Mouse (Mus musculus) adrenal gland, postnatal 36 days (tissue): ENCODE data around the gene Olfr229. TPM values are rescaled to one million over a fixed set of nuclear protein-coding genes. Genes with fewer than 3 reads are reported as not detected.
"Not testable (repeated sequence)": the region's sequence is repeated elsewhere in the genome, so short reads cannot be mapped to it uniquely, and the experiment has no call there.

Experiments used
- DNase-seq, 2 experiments: peaks; one replicate each; pipeline ENCODE4 v3.0.0; 2021; ENCODE audit warnings: mixed read lengths in 1 of 2
- long read RNA-seq, 2 experiments: library from polyadenylated mRNA; stranded (forward); transcript quantifications; one replicate each; pipeline ENCODE4 v2.0.0; 2021; ENCODE audit warnings: borderline sequencing depth in 2 of 2
- total RNA-seq, 2 experiments: library from RNA; stranded (reverse); gene quantifications; 2 replicates each; pipeline ENCODE4 v1.2.3; 2021

The Olfr229 gene
- not detected for total RNA-seq
- long read RNA-seq, experiment 1: 0 reads
- long read RNA-seq, experiment 2: 0 reads

DNA sequence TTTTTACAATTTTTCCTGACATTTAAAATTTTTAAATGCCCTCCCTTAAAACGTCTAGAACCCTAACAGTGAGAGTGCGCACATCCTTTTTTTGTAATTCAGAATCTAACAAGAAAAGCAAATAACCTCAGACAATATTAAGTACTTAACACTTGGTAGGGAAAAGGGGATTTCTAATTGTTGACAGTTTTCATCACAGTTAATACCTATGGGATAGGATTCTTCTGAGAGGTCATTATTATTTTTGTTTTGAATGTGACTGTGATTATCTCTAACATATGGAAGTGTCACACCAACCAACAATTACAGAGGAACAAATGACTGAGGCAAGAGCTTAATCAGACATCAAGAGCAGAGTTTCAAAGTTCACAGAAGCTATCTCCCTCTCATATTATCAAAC lies at the start of gene Olfr229:
Gene Olfr229 (plus strand): TSS at position 301 of the 400 bp plus-strand sequence.
- no peak for DNase-seq

DNA sequence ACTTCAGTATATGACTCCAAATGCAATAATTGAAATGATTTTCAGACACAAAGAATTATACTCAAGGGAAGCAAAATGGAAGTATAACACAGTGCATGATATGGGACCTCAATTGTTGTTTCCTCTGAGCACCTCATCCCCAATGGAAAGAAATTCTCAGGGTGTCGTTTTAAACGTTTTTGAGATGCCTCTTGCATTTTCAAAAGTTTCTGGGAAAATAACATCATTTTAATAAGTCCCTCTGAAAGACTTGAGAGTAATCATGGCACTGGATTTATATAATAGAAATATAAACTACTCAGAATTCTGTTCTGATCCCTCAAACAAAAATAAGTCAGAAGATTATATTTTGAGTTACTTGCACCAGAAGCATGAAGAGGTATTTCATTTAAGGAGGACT lies 41.0 kb upstream of the Olfr229 start, which contains the start of gene Olfr972:
Gene Olfr972 (plus strand): TSS at position 301 of the 400 bp plus-strand sequence.
- no peak for DNase-seq

DNA sequence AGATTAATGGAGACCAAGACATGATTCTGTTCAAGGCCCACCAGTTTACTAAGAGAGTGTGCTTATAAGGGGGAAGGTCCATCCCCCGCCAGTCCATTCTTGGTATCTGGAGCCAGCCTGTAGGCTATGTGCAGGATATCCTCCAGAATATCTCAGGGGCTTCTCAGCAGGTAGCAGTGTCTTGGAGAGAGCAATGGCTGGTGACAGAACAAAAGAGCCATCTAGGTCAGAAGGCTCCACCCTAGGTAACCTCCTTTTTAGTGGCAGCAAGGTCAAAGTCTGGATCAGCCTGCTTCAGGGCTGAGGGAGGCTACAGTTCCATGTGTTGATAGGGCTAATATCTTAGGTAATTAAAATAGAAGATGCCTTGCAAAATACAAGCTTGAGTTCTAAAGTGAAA lies 35.1 kb upstream of the Olfr229 start:
- DNase-seq: not testable (repeated sequence)

DNA sequence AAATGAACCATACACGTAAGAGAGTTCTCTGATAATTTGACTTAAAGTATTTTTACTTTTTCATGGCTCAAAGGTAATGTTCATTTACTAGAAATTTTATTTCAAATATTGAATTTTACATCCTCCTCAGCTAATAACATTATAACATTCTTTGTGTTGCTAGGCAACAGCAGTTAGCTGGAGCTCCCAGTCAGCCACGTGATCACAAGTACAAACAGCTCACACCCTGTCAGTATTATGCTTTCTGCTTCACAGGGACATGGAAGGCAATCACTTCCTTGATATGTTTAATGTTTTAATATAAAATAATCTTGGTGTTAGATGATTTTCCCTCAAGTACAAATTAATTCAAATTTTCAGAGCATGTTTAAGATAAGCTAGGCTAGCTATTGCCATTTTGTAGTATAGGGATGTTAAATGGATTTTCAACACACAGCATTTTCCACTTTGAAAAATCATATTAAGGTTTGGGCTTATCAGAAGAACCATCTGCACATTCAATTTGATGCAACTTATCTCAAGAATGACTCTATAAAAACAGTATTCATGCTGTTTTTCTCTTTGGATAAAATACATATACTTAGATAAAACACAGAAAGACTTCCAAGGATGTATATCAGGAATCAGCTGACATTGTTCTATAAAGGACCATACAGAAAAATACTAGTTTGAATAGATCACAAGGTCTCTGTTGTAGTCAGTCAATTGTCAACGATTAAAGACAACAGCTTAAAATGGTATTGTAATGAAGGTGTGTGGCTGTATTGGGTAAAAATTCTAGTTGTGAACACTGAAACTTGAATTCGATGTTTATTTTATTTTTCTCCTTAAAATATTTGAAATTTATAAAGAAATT lies 29.4 kb upstream of the Olfr229 start:
- DNase-seq: not testable (repeated sequence)

DNA sequence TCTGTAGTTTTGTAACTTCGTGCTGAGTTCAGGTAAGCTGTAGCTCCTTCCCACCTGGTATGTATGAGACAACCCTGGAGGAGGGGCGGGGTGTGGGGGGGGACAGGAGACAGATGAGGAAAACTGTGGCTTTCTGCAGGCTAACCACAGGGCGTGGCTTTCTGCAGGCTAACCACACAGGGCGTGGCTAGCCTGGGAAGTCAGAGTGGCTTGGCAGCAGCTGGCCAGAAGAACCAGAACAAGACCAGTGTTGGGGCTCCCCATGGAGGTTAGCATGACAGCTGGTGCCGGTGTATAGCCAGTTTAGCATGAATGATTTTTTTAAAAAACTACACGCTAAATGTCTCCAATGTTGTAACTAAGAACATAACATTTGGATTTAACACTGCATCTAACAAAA lies 2.0 kb upstream of the Olfr229 start:
- no peak for DNase-seq

DNA sequence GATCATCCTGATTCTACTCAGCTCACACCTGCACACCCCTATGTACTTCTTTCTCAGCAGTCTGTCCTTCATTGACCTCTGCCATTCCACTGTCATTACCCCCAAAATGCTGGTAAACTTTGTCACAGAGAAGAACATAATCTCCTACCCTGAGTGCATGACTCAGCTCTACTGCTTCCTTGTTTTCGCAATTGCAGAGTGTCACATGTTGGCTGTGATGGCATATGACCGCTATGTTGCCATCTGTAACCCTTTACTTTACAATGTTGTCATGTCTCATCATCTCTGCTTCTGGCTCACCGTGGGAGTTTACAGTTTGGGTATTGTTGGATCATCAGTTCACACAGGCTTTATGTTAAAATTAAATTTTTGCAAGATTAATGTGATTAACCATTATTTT lies 2.8 kb downstream of the Olfr229 start:
- no peak for DNase-seq

DNA sequence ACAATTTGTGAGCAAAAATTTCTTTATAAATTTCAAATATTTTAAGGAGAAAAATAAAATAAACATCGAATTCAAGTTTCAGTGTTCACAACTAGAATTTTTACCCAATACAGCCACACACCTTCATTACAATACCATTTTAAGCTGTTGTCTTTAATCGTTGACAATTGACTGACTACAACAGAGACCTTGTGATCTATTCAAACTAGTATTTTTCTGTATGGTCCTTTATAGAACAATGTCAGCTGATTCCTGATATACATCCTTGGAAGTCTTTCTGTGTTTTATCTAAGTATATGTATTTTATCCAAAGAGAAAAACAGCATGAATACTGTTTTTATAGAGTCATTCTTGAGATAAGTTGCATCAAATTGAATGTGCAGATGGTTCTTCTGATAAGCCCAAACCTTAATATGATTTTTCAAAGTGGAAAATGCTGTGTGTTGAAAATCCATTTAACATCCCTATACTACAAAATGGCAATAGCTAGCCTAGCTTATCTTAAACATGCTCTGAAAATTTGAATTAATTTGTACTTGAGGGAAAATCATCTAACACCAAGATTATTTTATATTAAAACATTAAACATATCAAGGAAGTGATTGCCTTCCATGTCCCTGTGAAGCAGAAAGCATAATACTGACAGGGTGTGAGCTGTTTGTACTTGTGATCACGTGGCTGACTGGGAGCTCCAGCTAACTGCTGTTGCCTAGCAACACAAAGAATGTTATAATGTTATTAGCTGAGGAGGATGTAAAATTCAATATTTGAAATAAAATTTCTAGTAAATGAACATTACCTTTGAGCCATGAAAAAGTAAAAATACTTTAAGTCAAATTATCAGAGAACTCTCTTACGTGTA lies 21.1 kb downstream of the Olfr229 start:
- DNase-seq: not testable (repeated sequence)

DNA sequence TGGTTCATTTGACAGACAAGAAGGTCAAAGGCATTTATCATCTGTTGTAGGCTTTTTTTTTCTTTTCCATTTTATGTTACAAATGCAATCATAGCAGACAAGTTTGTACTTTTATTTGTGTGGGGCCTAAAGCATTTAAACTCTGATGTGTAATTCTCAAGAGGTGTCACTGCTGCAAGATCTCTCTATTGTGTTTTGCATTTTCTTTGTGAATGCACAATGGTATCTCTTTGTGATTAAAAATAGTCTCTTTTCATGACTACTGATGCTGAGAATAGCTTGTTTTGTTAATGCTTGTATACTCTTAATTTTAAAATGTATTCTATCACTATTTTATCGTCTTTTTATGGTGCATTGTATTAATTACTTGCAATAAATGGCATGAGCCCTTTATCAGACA lies 21.7 kb downstream of the Olfr229 start:
- not testable (repeated sequence) for DNase-seq

DNA sequence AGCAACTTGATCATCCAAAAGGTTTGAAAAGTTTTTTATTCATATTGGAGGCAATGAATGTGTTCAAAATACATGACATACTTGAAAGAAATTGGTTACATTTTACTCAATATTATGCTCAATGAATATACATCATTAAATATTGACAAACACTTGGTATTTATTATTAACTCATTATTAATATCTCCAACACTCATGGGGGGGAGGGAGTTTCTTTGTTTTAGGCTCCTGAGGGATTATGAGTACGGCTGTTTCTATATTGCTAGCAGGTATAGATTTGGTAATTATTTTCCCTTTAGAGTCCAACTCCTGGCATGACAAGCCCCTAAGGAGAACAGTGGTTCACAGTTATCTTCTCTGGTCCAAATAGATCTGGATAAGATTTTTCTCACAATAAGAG lies 30.1 kb downstream of the Olfr229 start, which contains the start of gene Olfr974:
Gene Olfr974 (plus strand): TSS at position 301 of the 400 bp plus-strand sequence.
- DNase-seq: no peak

DNA sequence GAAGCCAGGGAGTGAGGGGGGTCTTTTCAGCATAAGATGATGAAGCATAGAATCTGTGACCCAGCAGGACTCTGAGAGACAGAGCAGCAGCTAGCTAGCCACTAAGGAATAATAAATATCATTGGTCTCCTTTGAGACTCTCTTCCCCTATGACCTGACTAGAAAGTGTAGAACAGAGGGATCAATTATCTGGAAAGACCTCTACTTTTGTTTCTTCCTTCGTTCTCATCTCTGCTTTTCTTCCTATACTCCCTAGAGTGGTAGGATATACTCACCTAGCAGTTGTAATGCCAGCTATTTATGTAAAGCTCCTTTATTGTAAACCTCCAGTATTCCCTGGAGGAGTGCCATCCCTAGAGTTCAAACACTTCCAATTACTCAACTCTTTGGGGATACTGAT lies 44.8 kb downstream of the Olfr229 start, which contains the start of gene Olfr975:
Gene Olfr975 (minus strand): TSS at position 101 of the 400 bp plus-strand sequence.
- no peak for DNase-seq

DNA sequence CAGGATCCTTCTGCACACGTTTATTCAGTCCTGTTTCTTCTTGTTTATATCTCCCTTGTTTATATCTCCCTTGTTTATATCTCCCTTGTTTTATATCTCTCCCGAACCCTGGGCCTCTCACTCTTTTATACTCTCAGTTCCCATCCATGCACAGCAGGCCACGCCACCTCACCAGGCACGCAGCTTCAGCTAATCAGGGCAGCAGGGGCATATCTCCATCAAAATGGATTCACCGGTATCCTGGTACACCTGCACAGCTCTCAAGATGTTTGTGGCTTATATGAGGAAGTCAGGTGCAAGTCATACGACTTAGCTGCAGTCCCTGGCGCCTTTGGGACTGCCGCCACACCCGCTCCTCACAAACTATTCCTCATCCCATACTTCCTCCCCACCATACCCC lies 53.9 kb downstream of the Olfr229 start, which contains the start of gene Olfr976:
Gene Olfr976 (minus strand): TSS at position 101 of the 400 bp plus-strand sequence.
- not testable (repeated sequence) for DNase-seq

Other genes starting within 250 kb of the Olfr229 start
- gene Olfr963, start 240.1 kb upstream of the Olfr229 start, total RNA-seq: not detected
- gene Olfr149, start 200.2 kb upstream of the Olfr229 start, total RNA-seq: not detected
- not detected for gene Olfr965, start 196.0 kb upstream of the Olfr229 start, total RNA-seq
- gene Olfr150, start 176.4 kb upstream of the Olfr229 start, total RNA-seq: not detected
- gene Olfr967, start 161.1 kb upstream of the Olfr229 start, total RNA-seq: not detected
- not detected for gene Olfr968, start 124.1 kb upstream of the Olfr229 start, total RNA-seq
- not detected for gene Olfr969, start 116.4 kb upstream of the Olfr229 start, total RNA-seq
- gene Olfr970, start 98.5 kb upstream of the Olfr229 start, total RNA-seq: not detected
- not detected for gene Olfr971, start 70.5 kb upstream of the Olfr229 start, total RNA-seq
- gene Olfr972, start 40.9 kb upstream of the Olfr229 start, total RNA-seq: not detected
- gene Olfr974, start 30.2 kb downstream of the Olfr229 start, total RNA-seq: not detected
- gene Olfr975, start 44.7 kb downstream of the Olfr229 start, total RNA-seq: not detected
- not detected for gene Olfr976, start 53.8 kb downstream of the Olfr229 start, total RNA-seq
- not detected for gene Olfr978, start 84.8 kb downstream of the Olfr229 start, total RNA-seq
- not detected for gene Olfr979, start 96.1 kb downstream of the Olfr229 start, total RNA-seq
- gene Olfr980, start 102.2 kb downstream of the Olfr229 start, total RNA-seq: not detected
- gene Olfr981, start 114.1 kb downstream of the Olfr229 start, total RNA-seq: not detected
- gene Olfr982, start 166.5 kb downstream of the Olfr229 start, total RNA-seq: not detected
- gene Olfr983, start 186.3 kb downstream of the Olfr229 start, total RNA-seq: not detected
- gene Olfr984, start 206.9 kb downstream of the Olfr229 start, total RNA-seq: not detected
- gene Olfr985, start 222.8 kb downstream of the Olfr229 start, total RNA-seq: not detected
- not detected for gene Tmem225, start 240.8 kb downstream of the Olfr229 start, total RNA-seq